Mouse (Mus musculus) liver, embryonic 14.5 days (tissue): Measurements from ENCODE around the gene H2-Q1. TPM values are rescaled to one million over a fixed set of nuclear protein-coding genes. Genes with fewer than 3 reads are reported as not detected.

Experiments
- ATAC-seq: fragments of 200-750 bp; cut with Nextera tagmentation; 2 replicates; pipeline ENCODE4 v1.8.0; 2017; ENCODE audit warnings: moderate number of reproducible peaks, mild to moderate bottlenecking, moderate library complexity; ENCODE audit not compliant: insufficient read depth
- DNase-seq, 3 experiments: peaks; one replicate each; pipeline ENCODE4 v3.0.0-alpha.2; 2012 to 2013; ENCODE audit warnings: low read depth in 3 of 3, low spot score in 3 of 3
- H3K27ac ChIP-seq: fragments of 300-500 bp; sonication (generic); 2 replicates; pipeline ENCODE4 v1.5.1; 2014; ENCODE audit warnings: moderate library complexity, mild to moderate bottlenecking, control low read depth, inconsistent platforms
- H3K27me3 ChIP-seq: fragments of 300-500 bp; sonication (generic); 2 replicates; pipeline ENCODE4 v1.6.1; 2014; ENCODE audit warnings: mild to moderate bottlenecking, low read length, moderate library complexity; ENCODE audit not compliant: control insufficient read depth, insufficient read depth
- H3K36me3 ChIP-seq: fragments of 300-500 bp; sonication (generic); replicated peaks from 2 replicates; pipeline ENCODE4 v1.6.1; 2014; ENCODE audit warnings: low read depth; ENCODE audit not compliant: control insufficient read depth, insufficient read depth
- H3K4me1 ChIP-seq, 2 experiments: fragments of 200-500 bp in 1 of 2; fragments of 300-500 bp in 1 of 2; sonication (generic) in 1 of 2; replicated peaks; 2 replicates each; pipeline ENCODE4 v1.6.1; 2012 to 2014; ENCODE audit warnings: antibody characterized with exemption in 1 of 2, inconsistent platforms in 1 of 2, low read length in 1 of 2; ENCODE audit not compliant: control insufficient read depth in 2 of 2, insufficient read depth in 2 of 2
- H3K4me2 ChIP-seq: fragments of 300-500 bp; sonication (generic); 2 replicates; pipeline ENCODE4 v1.6.1; 2014; ENCODE audit warnings: low read depth, mild to moderate bottlenecking, control low read depth, moderate library complexity
- H3K4me3 ChIP-seq, 2 experiments: fragments of 200-500 bp in 1 of 2; fragments of 300-500 bp in 1 of 2; sonication (generic) in 1 of 2; 2 replicates each; pipeline ENCODE4 v1.5.1; 2012 to 2014; ENCODE audit warnings: low read depth in 2 of 2, low read length in 2 of 2, mild to moderate bottlenecking in 2 of 2, control low read depth in 1 of 2, inconsistent platforms in 1 of 2, moderate library complexity in 1 of 2; ENCODE audit not compliant: insufficient read depth in 1 of 2
- H3K9ac ChIP-seq: fragments of 300-500 bp; sonication (generic); replicated peaks from 2 replicates; pipeline ENCODE4 v1.6.1; 2014; ENCODE audit warnings: mild to moderate bottlenecking, control low read depth, moderate library complexity
- H3K9me3 ChIP-seq: fragments of 300-500 bp; sonication (generic); 2 replicates; pipeline ENCODE4 v1.6.1; 2016; ENCODE audit warnings: low read length, mixed read lengths; ENCODE audit not compliant: control insufficient read depth
- CTCF ChIP-seq: IDR thresholded peaks from 2 replicates; pipeline ENCODE4 v1.5.1; 2016; ENCODE audit warnings: antibody characterized with exemption, low read depth, control low read depth
- EP300 ChIP-seq: IDR thresholded peaks from 2 replicates; pipeline ENCODE4 v1.6.1; 2016; ENCODE audit warnings: antibody characterized with exemption, low read depth
- WGBS: fragments of 180-500 bp; shearing (Covaris S2); extraction: QIAGEN DNeasy Blood & Tissue Kit; methylation state at CpG from one replicate; pipeline ENCODE4 v1.1.7; 2014; ENCODE audit not compliant: insufficient replicate concordance; 5-methylcytosine and 5-hydroxymethylcytosine counted together
- polyA plus RNA-seq, 2 experiments: library from polyadenylated mRNA; depleted of rRNA in 1 of 2; stranded (reverse) in 1 of 2; unstranded in 1 of 2; fragments of >200 nt; fragmentation: Nextera tagmentation in 1 of 2; extraction: Ambion mirVana in 1 of 2; gene quantifications; 2 replicates each; pipeline versions ENCODE4 v1.2.1 to v1.2.3; 2012 to 2014

The H2-Q1 gene
- polyA plus RNA-seq, 2 experiments: 0.50 to 0.58 TPM

DNA sequence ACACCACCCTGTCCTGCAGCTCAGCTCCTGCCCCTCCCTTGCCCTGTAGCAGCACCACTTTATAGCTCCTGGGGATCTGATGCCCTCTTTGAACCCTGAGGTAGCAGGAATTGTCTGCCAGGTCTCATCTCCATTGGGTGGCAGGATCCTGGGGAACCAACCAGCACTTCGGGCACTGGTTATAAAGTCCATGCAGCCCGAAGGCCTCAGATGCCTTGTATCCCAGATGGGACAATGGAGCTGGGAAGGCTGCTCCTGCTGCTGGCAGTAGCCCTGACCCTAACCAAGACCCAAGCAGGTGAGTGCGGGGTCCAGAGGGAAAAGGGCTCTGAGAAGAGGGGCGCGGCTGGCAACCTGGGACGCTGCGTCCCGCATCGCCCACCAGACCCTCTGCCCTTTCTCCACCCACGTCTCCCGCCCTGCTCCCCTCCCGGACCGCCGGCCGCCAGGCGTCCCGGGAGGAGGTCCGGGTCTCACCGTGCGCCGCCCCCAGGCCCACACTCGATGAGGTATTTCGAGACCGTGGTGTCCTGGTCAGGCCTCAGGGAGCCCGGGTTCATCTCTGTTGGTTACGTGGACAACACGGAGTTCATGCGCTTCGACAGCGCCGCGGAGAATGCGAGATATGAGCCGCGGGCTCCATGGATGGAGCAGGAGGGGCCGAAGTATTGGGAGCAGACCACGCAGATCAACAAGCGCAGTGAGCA is 38.7 kb downstream of the H2-Q1 start:
- TF ChIP-seq EP300: no peak
- no peak for TF ChIP-seq CTCF
- H3K27ac ChIP-seq: no peak overlapping the region
- no peak for DNase-seq
- peak overlapping the region in 1 of 2 experiments; percentile 28; a peak in 2 of 4 replicates for H3K4me3 ChIP-seq
- no peaks in the 10 kb centered on the region for H3K36me3 ChIP-seq
- no peak for ATAC-seq
- no peaks in the 10 kb centered on the region for H3K9me3 ChIP-seq
- no peaks in the 10 kb centered on the region for H3K4me1 ChIP-seq
- peaks cover 3% of the 10 kb centered on the region; the same call in 1 of the 2 replicates for H3K27me3 ChIP-seq
- 11% methylated on average over 38 of the region's 38 CpGs for WGBS
- no peak overlapping the region for H3K9ac ChIP-seq
- peak overlapping the region; percentile 32 for H3K4me2 ChIP-seq

DNA sequence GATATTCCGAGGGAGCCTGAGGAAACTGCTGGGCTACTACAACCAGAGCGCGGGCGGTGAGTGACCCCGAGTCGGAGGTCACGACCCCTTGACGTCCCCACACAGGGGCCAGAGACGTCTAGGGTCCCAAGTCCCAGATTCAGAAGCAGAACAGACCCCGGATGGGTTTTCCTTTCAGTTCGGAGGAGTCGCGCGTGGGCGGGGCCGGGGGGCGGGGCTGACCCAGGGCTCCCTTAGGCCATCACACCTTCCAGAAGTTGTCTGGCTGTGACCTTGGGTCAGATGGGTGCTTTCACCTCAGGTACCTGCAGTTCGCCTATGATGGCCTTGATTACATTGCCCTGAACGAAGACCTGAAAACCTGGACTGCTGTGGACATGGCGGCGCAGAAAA is 39.3 kb downstream of the H2-Q1 start:
- no peaks in the 10 kb centered on the region for H3K36me3 ChIP-seq
- H3K9me3 ChIP-seq: no peaks in the 10 kb centered on the region
- TF ChIP-seq CTCF: no peak
- TF ChIP-seq EP300: no peak
- DNase-seq (no peak), ATAC-seq (no peak)
- 19% methylated on average over 21 of the region's 21 CpGs for WGBS
- H3K27me3 ChIP-seq: peaks cover 3% of the 10 kb centered on the region; the same call in 1 of the 2 replicates
- H3K4me2 ChIP-seq: peak overlapping the region; percentile 32
- peak overlapping the region in 1 of 2 experiments; percentile 28; a peak in 2 of 4 replicates for H3K4me3 ChIP-seq
- no peaks in the 10 kb centered on the region for H3K4me1 ChIP-seq
- no peak overlapping the region for H3K27ac ChIP-seq
- H3K9ac ChIP-seq: no peak overlapping the region

Other genes with a start within 250 kb of the H2-Q1 start
Only the 30 nearest of the 33 such genes appear.
- gene Ly6g6f, start 234.8 kb upstream of the H2-Q1 start, polyA plus RNA-seq (2012; rRNA removed): 4.1 and 5.1 TPM in 2 replicates
- gene Ly6g6f, start 234.8 kb upstream of the H2-Q1 start, polyA plus RNA-seq (2014; fragmentation: Nextera tagmentation; extraction: Ambion mirVana): 5.0 and 6.3 TPM in 2 replicates
- 29.1 and 30.0 TPM in 2 replicates for gene Abhd16a, start 231.1 kb upstream of the H2-Q1 start, polyA plus RNA-seq (2012; rRNA removed)
- 42.3 and 44.3 TPM in 2 replicates for gene Abhd16a, start 231.1 kb upstream of the H2-Q1 start, polyA plus RNA-seq (2014; fragmentation: Nextera tagmentation; extraction: Ambion mirVana)
- not detected in 2 replicates for gene Ly6g5c, start 212.1 kb upstream of the H2-Q1 start, polyA plus RNA-seq (2012; rRNA removed)
- not detected in 2 replicates for gene Ly6g5c, start 212.1 kb upstream of the H2-Q1 start, polyA plus RNA-seq (2014; fragmentation: Nextera tagmentation; extraction: Ambion mirVana)
- 0.57 and 0.70 TPM in 2 replicates for gene Ly6g5b, start 205.0 kb upstream of the H2-Q1 start, polyA plus RNA-seq (2012; rRNA removed)
- 0.27 TPM in 1 of 2 replicates, not detected in the other for gene Ly6g5b, start 205.0 kb upstream of the H2-Q1 start, polyA plus RNA-seq (2014; fragmentation: Nextera tagmentation; extraction: Ambion mirVana)
- 8.9 and 10.0 TPM in 2 replicates for gene Gpank1, start 198.9 kb upstream of the H2-Q1 start, polyA plus RNA-seq (2012; rRNA removed)
- gene Gpank1, start 198.9 kb upstream of the H2-Q1 start, polyA plus RNA-seq (2014; fragmentation: Nextera tagmentation; extraction: Ambion mirVana): 12.2 and 12.7 TPM in 2 replicates
- 79.2 and 106 TPM in 2 replicates for gene Csnk2b, start 198.4 kb upstream of the H2-Q1 start, polyA plus RNA-seq (2012; rRNA removed)
- gene Csnk2b, start 198.4 kb upstream of the H2-Q1 start, polyA plus RNA-seq (2014; fragmentation: Nextera tagmentation; extraction: Ambion mirVana): 127 and 142 TPM in 2 replicates
- 0.75 and 1.5 TPM in 2 replicates for gene D17H6S53E, start 194.0 kb upstream of the H2-Q1 start, polyA plus RNA-seq (2012; rRNA removed)
- 1.3 and 1.5 TPM in 2 replicates for gene D17H6S53E, start 194.0 kb upstream of the H2-Q1 start, polyA plus RNA-seq (2014; fragmentation: Nextera tagmentation; extraction: Ambion mirVana)
- 285 and 317 TPM in 2 replicates for gene Apom, start 188.4 kb upstream of the H2-Q1 start, polyA plus RNA-seq (2012; rRNA removed)
- gene Apom, start 188.4 kb upstream of the H2-Q1 start, polyA plus RNA-seq (2014; fragmentation: Nextera tagmentation; extraction: Ambion mirVana): 750 and 763 TPM in 2 replicates
- gene Bag6, start 185.2 kb upstream of the H2-Q1 start, polyA plus RNA-seq (2012; rRNA removed): 45.7 and 48.1 TPM in 2 replicates
- 22.9 and 30.5 TPM in 2 replicates for gene Bag6, start 185.2 kb upstream of the H2-Q1 start, polyA plus RNA-seq (2014; fragmentation: Nextera tagmentation; extraction: Ambion mirVana)
- gene Prrc2a, start 155.5 kb upstream of the H2-Q1 start, polyA plus RNA-seq (2012; rRNA removed): 61.4 and 67.5 TPM in 2 replicates
- 33.4 and 46.0 TPM in 2 replicates for gene Prrc2a, start 155.5 kb upstream of the H2-Q1 start, polyA plus RNA-seq (2014; fragmentation: Nextera tagmentation; extraction: Ambion mirVana)
- 3.1 and 8.1 TPM in 2 replicates for gene Aif1, start 144.3 kb upstream of the H2-Q1 start, polyA plus RNA-seq (2012; rRNA removed)
- gene Aif1, start 144.3 kb upstream of the H2-Q1 start, polyA plus RNA-seq (2014; fragmentation: Nextera tagmentation; extraction: Ambion mirVana): 18.6 and 20.7 TPM in 2 replicates
- 25.6 and 37.4 TPM in 2 replicates for gene Lst1, start 132.0 kb upstream of the H2-Q1 start, polyA plus RNA-seq (2012; rRNA removed)
- gene Lst1, start 132.0 kb upstream of the H2-Q1 start, polyA plus RNA-seq (2014; fragmentation: Nextera tagmentation; extraction: Ambion mirVana): 32.8 and 37.7 TPM in 2 replicates
- 0.47 and 0.70 TPM in 2 replicates for gene Ltb, start 126.0 kb upstream of the H2-Q1 start, polyA plus RNA-seq (2012; rRNA removed)
- gene Ltb, start 126.0 kb upstream of the H2-Q1 start, polyA plus RNA-seq (2014; fragmentation: Nextera tagmentation; extraction: Ambion mirVana): 0.28 and 0.64 TPM in 2 replicates
- gene Tnf, start 118.4 kb upstream of the H2-Q1 start, polyA plus RNA-seq (2012; rRNA removed): 0.42 and 0.73 TPM in 2 replicates
- gene Tnf, start 118.4 kb upstream of the H2-Q1 start, polyA plus RNA-seq (2014; fragmentation: Nextera tagmentation; extraction: Ambion mirVana): 0.15 and 0.43 TPM in 2 replicates
- 0.04 and 0.07 TPM in 2 replicates for gene Lta, start 115.1 kb upstream of the H2-Q1 start, polyA plus RNA-seq (2012; rRNA removed)
- not detected in 2 replicates for gene Lta, start 115.1 kb upstream of the H2-Q1 start, polyA plus RNA-seq (2014; fragmentation: Nextera tagmentation; extraction: Ambion mirVana)
- 0.19 and 0.21 TPM in 2 replicates for gene Gm16181, start 99.6 kb upstream of the H2-Q1 start, polyA plus RNA-seq (2012; rRNA removed)
- gene Gm16181, start 99.6 kb upstream of the H2-Q1 start, polyA plus RNA-seq (2014; fragmentation: Nextera tagmentation; extraction: Ambion mirVana): not detected in 2 replicates
- 1.8 and 1.9 TPM in 2 replicates for gene Atp6v1g2, start 86.7 kb upstream of the H2-Q1 start, polyA plus RNA-seq (2012; rRNA removed)
- gene Atp6v1g2, start 86.7 kb upstream of the H2-Q1 start, polyA plus RNA-seq (2014; fragmentation: Nextera tagmentation; extraction: Ambion mirVana): 0.76 and 0.97 TPM in 2 replicates
- gene Nfkbil1, start 84.6 kb upstream of the H2-Q1 start, polyA plus RNA-seq (2012; rRNA removed): 3.6 and 4.2 TPM in 2 replicates
- 1.1 and 1.3 TPM in 2 replicates for gene Nfkbil1, start 84.6 kb upstream of the H2-Q1 start, polyA plus RNA-seq (2014; fragmentation: Nextera tagmentation; extraction: Ambion mirVana)
- 161 and 199 TPM in 2 replicates for gene Ddx39b, start 78.7 kb upstream of the H2-Q1 start, polyA plus RNA-seq (2012; rRNA removed)
- 127 and 143 TPM in 2 replicates for gene Ddx39b, start 78.7 kb upstream of the H2-Q1 start, polyA plus RNA-seq (2014; fragmentation: Nextera tagmentation; extraction: Ambion mirVana)
- gene H2-D1, start 57.7 kb upstream of the H2-Q1 start, polyA plus RNA-seq (2012; rRNA removed): 29.2 and 37.1 TPM in 2 replicates
- 55.6 and 57.2 TPM in 2 replicates for gene H2-D1, start 57.7 kb upstream of the H2-Q1 start, polyA plus RNA-seq (2014; fragmentation: Nextera tagmentation; extraction: Ambion mirVana)
- 0.57 and 0.82 TPM in 2 replicates for gene H2-Q2, start 21.8 kb downstream of the H2-Q1 start, polyA plus RNA-seq (2012; rRNA removed)
- 1.8 and 1.9 TPM in 2 replicates for gene H2-Q2, start 21.8 kb downstream of the H2-Q1 start, polyA plus RNA-seq (2014; fragmentation: Nextera tagmentation; extraction: Ambion mirVana)
- 5.4 TPM in 2 replicates for gene H2-Q4, start 59.2 kb downstream of the H2-Q1 start, polyA plus RNA-seq (2012; rRNA removed)
- 1.2 and 1.3 TPM in 2 replicates for gene H2-Q4, start 59.2 kb downstream of the H2-Q1 start, polyA plus RNA-seq (2014; fragmentation: Nextera tagmentation; extraction: Ambion mirVana)
- gene H2-Q6, start 104.4 kb downstream of the H2-Q1 start, polyA plus RNA-seq (2012; rRNA removed): 10.3 and 11.2 TPM in 2 replicates
- 7.6 and 11.1 TPM in 2 replicates for gene H2-Q6, start 104.4 kb downstream of the H2-Q1 start, polyA plus RNA-seq (2014; fragmentation: Nextera tagmentation; extraction: Ambion mirVana)
- gene H2-Q7, start 118.8 kb downstream of the H2-Q1 start, polyA plus RNA-seq (2012; rRNA removed): 21.8 and 24.4 TPM in 2 replicates
- gene H2-Q7, start 118.8 kb downstream of the H2-Q1 start, polyA plus RNA-seq (2014; fragmentation: Nextera tagmentation; extraction: Ambion mirVana): 19.0 and 20.7 TPM in 2 replicates
- gene H2-Q10, start 149.7 kb downstream of the H2-Q1 start, polyA plus RNA-seq (2012; rRNA removed): 119 and 136 TPM in 2 replicates
- gene H2-Q10, start 149.7 kb downstream of the H2-Q1 start, polyA plus RNA-seq (2014; fragmentation: Nextera tagmentation; extraction: Ambion mirVana): 195 and 206 TPM in 2 replicates
- gene Pou5f1, start 185.6 kb downstream of the H2-Q1 start, polyA plus RNA-seq (2012; rRNA removed): not detected in 2 replicates
- not detected in 2 replicates for gene Pou5f1, start 185.6 kb downstream of the H2-Q1 start, polyA plus RNA-seq (2014; fragmentation: Nextera tagmentation; extraction: Ambion mirVana)
- gene Tcf19, start 196.4 kb downstream of the H2-Q1 start, polyA plus RNA-seq (2012; rRNA removed): 30.0 and 30.5 TPM in 2 replicates
- 46.0 and 46.2 TPM in 2 replicates for gene Tcf19, start 196.4 kb downstream of the H2-Q1 start, polyA plus RNA-seq (2014; fragmentation: Nextera tagmentation; extraction: Ambion mirVana)
- 7.5 and 9.4 TPM in 2 replicates for gene Cchcr1, start 196.7 kb downstream of the H2-Q1 start, polyA plus RNA-seq (2012; rRNA removed)
- gene Cchcr1, start 196.7 kb downstream of the H2-Q1 start, polyA plus RNA-seq (2014; fragmentation: Nextera tagmentation; extraction: Ambion mirVana): 3.8 and 4.9 TPM in 2 replicates
- gene Psors1c2, start 212.8 kb downstream of the H2-Q1 start, polyA plus RNA-seq (2012; rRNA removed): 0.05 and 0.09 TPM in 2 replicates
- gene Psors1c2, start 212.8 kb downstream of the H2-Q1 start, polyA plus RNA-seq (2014; fragmentation: Nextera tagmentation; extraction: Ambion mirVana): not detected in 2 replicates
- not detected in 2 replicates for gene Cdsn, start 231.7 kb downstream of the H2-Q1 start, polyA plus RNA-seq (2012; rRNA removed)
- gene Cdsn, start 231.7 kb downstream of the H2-Q1 start, polyA plus RNA-seq (2014; fragmentation: Nextera tagmentation; extraction: Ambion mirVana): not detected in 2 replicates